Mouse (Mus musculus): ENCODE data around the gene Defb19. TPM values are rescaled to one million over a fixed set of nuclear protein-coding genes. Genes with fewer than 3 reads are reported as not detected.

Gene Defb19
- not detected for total RNA-seq (2022)

- no peak for DNase-seq (ENCODE audit: low spot score in 2 of 2)
These were observed at the start of gene Defb19 for GRCm38 (mm10) chr2:152580107-152580506. Gene Defb19 (minus strand): TSS chr2:152580312.

GRCm38 (mm10) chr2:152629904-152630303 lies 49.8 kb upstream of the Defb19 start:
- no peak for DNase-seq (ENCODE audit: low spot score in 2 of 2)

- DNase-seq (ENCODE audit: low spot score in 2 of 2) = no peak
These were observed 49.1 kb upstream of the Defb19 start for GRCm38 (mm10) chr2:152629239-152629638.

GRCm38 (mm10) chr2:152628066-152628465 lies 48.0 kb upstream of the Defb19 start:
- no peak for DNase-seq (ENCODE audit: low spot score in 2 of 2)

- peak in 1 of 2 experiments; percentile 30 for DNase-seq (ENCODE audit: low spot score in 2 of 2)
These were observed 46.9 kb upstream of the Defb19 start, which contains the start of gene Rem1 for GRCm38 (mm10) chr2:152626774-152627591. Gene Rem1 (plus strand): TSS chr2:152626951.

- no peak for DNase-seq (ENCODE audit: low spot score in 2 of 2)
These were observed 45.1 kb upstream of the Defb19 start for GRCm38 (mm10) chr2:152625256-152625655.

- no peak for DNase-seq (ENCODE audit: low spot score in 2 of 2)
These were observed 44.5 kb upstream of the Defb19 start for GRCm38 (mm10) chr2:152624566-152624965.

- DNase-seq (ENCODE audit: low spot score in 2 of 2) = no peak
These were observed 42.8 kb upstream of the Defb19 start, which contains the start of gene Defb25 for GRCm38 (mm10) chr2:152622953-152623352. Gene Defb25 (minus strand): TSS chr2:152623053.

GRCm38 (mm10) chr2:152622151-152622550 lies 42.0 kb upstream of the Defb19 start:
- no peak for DNase-seq (ENCODE audit: low spot score in 2 of 2)

GRCm38 (mm10) chr2:152620367-152621134 lies 40.4 kb upstream of the Defb19 start:
- peak in 1 of 2 experiments; percentile 32 for DNase-seq (ENCODE audit: low spot score in 2 of 2)

GRCm38 (mm10) chr2:152617374-152617773 lies 37.3 kb upstream of the Defb19 start:
- no peak for DNase-seq (ENCODE audit: low spot score in 2 of 2)

- DNase-seq (ENCODE audit: low spot score in 2 of 2) = no peak
These were observed 36.4 kb upstream of the Defb19 start for GRCm38 (mm10) chr2:152616470-152616869.

- DNase-seq (ENCODE audit: low spot score in 2 of 2) = no peak
These were observed 35.5 kb upstream of the Defb19 start for GRCm38 (mm10) chr2:152615563-152615962.

- no peak for DNase-seq (ENCODE audit: low spot score in 2 of 2)
These were observed 32.1 kb upstream of the Defb19 start for GRCm38 (mm10) chr2:152612193-152612592.

GRCm38 (mm10) chr2:152608719-152609118 lies 28.6 kb upstream of the Defb19 start:
- no peak for DNase-seq (ENCODE audit: low spot score in 2 of 2)

GRCm38 (mm10) chr2:152607746-152608145 lies 27.6 kb upstream of the Defb19 start:
- DNase-seq (ENCODE audit: low spot score in 2 of 2) = no peak

GRCm38 (mm10) chr2:152604057-152604456 lies 23.9 kb upstream of the Defb19 start, which contains the start of gene Defb36:
Gene Defb36 (plus strand): TSS chr2:152604327.
- no peak for DNase-seq (ENCODE audit: low spot score in 2 of 2)

GRCm38 (mm10) chr2:152601275-152601960 lies 21.3 kb upstream of the Defb19 start:
- no peak for DNase-seq (ENCODE audit: low spot score in 2 of 2)

GRCm38 (mm10) chr2:152600076-152600475 lies 20.0 kb upstream of the Defb19 start:
- no peak for DNase-seq (ENCODE audit: low spot score in 2 of 2)

- DNase-seq (ENCODE audit: low spot score in 2 of 2) = no peak
These were observed 19.2 kb upstream of the Defb19 start, which contains the start of gene Defb45 for GRCm38 (mm10) chr2:152599299-152599698. Gene Defb45 (minus strand): TSS chr2:152599399.

- no peak for DNase-seq (ENCODE audit: low spot score in 2 of 2)
These were observed 8.9 kb upstream of the Defb19 start for GRCm38 (mm10) chr2:152589021-152589420.

- DNase-seq (ENCODE audit: low spot score in 2 of 2) = no peak
These were observed 8.3 kb upstream of the Defb19 start for GRCm38 (mm10) chr2:152588450-152588849.

Data from gastrocnemius, adult 8-10 months (tissue).